Mouse (Mus musculus): Measurements from ENCODE around the gene Gm11037. TPM values are rescaled to one million over a fixed set of nuclear protein-coding genes. Genes with fewer than 3 reads are reported as not detected.
A peak's percentile ranks its signal among the peaks of the same experiment; 100 is the strongest.

Gm11037 gene
- polyA plus RNA-seq, 1 experiment from 2014 or later, result not detected

DNA sequence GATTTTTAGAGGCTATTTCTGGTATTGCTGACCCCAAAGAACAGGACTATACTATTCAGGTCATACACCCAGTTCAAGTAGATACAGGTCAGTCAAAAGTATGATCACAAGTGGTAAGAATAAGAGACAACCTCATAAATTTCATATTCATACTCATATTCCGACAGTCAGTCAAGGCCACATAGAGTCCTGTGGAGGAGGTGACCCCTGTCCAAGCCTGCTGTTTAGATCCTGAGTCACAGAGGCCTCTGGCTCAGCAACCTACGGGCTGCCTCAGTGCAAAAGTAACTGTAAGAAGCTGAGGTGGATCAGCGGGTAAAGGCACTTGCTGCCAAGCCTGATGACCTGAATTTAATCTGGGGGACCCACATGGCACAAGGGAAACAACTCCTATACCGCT is 20.7 kb downstream of the Gm11037 start:
- no peak overlapping the region for H3K9ac ChIP-seq (ENCODE audit: low read depth, low read length)
- no peaks in the 10 kb centered on the region for H3K9me3 ChIP-seq (replicated peaks; ENCODE audit: control insufficient read depth, low read length, poor library complexity, severe bottlenecking)
- no peak overlapping the region for H3K4me3 ChIP-seq (ENCODE audit: low read depth, low read length)
- peaks cover 18% of the 10 kb centered on the region for H3K4me1 ChIP-seq (ENCODE audit: control insufficient read depth, insufficient read depth, low read length)
- no peak for ATAC-seq
- no peak overlapping the region for H3K27ac ChIP-seq (ENCODE audit: low read length)
- no peak overlapping the region for H3K4me2 ChIP-seq (ENCODE audit: low read length)
- WGBS, result 93% methylated on average over 4 of the region's 4 CpGs
- peaks cover 4% of the 10 kb centered on the region; the same call in 1 of the 2 replicates for H3K36me3 ChIP-seq (ENCODE audit: control insufficient read depth, insufficient read depth, low read length)
- no peaks in the 10 kb centered on the region for H3K27me3 ChIP-seq (ENCODE audit: control insufficient read depth, insufficient read depth, low read depth, low read length)

- H3K4me2 ChIP-seq (ENCODE audit: low read length), result no peak overlapping the region
- H3K4me1 ChIP-seq (ENCODE audit: control insufficient read depth, insufficient read depth, low read length), result peaks cover 25% of the 10 kb centered on the region
- WGBS, result 91% methylated on average over 7 of the region's 7 CpGs
- no peak overlapping the region for H3K9ac ChIP-seq (ENCODE audit: low read depth, low read length)
- no peaks in the 10 kb centered on the region for H3K9me3 ChIP-seq (replicated peaks; ENCODE audit: control insufficient read depth, low read length, poor library complexity, severe bottlenecking)
- H3K27ac ChIP-seq (ENCODE audit: low read length), result no peak overlapping the region
- H3K27me3 ChIP-seq (ENCODE audit: control insufficient read depth, insufficient read depth, low read depth, low read length), result no peaks in the 10 kb centered on the region
- H3K4me3 ChIP-seq (ENCODE audit: low read depth, low read length), result no peak overlapping the region
- H3K36me3 ChIP-seq (ENCODE audit: control insufficient read depth, insufficient read depth, low read length), result no peaks in the 10 kb centered on the region; the same call in 1 of the 2 replicates
- no peak for ATAC-seq
Measured at GRCm38 (mm10) chr2:131156987-131157386, 23.7 kb downstream of the Gm11037 start.

GRCm38 (mm10) chr2:131159491-131159910 is 26.2 kb downstream of the Gm11037 start:
- WGBS, result 0% methylated on average over 18 of the region's 18 CpGs
- Histone ChIP-seq H3K4me1 (ENCODE audit: control insufficient read depth, insufficient read depth, low read length) (peaks cover 25% of the 10 kb centered on the region), H3K9me3 (replicated peaks; ENCODE audit: control insufficient read depth, low read length, poor library complexity, severe bottlenecking) (no peaks in the 10 kb centered on the region), H3K27me3 (ENCODE audit: control insufficient read depth, insufficient read depth, low read depth, low read length) (no peaks in the 10 kb centered on the region), H3K4me2 (ENCODE audit: low read length) (peak overlapping the region; percentile 74), H3K27ac (ENCODE audit: low read length) (peak overlapping the region; percentile 94), H3K9ac (ENCODE audit: low read depth, low read length) (peak overlapping the region; percentile 90), H3K36me3 (ENCODE audit: control insufficient read depth, insufficient read depth, low read length) (no peaks in the 10 kb centered on the region), H3K4me3 (ENCODE audit: low read depth, low read length) (peak overlapping the region; percentile 84)
- ATAC-seq, result peak; percentile 70

- peak; percentile 95 for ATAC-seq
- no peaks in the 10 kb centered on the region for H3K27me3 ChIP-seq (ENCODE audit: control insufficient read depth, insufficient read depth, low read depth, low read length)
- H3K4me2 ChIP-seq (ENCODE audit: low read length), result peak within 1 kb of the TSS; percentile 94
- peak within 1 kb of the TSS; percentile 90 for H3K9ac ChIP-seq (ENCODE audit: low read depth, low read length)
- H3K27ac ChIP-seq (ENCODE audit: low read length), result peak within 1 kb of the TSS; percentile 94
- under 1% methylated on average over 52 of the region's 54 CpGs for WGBS
- H3K4me1 ChIP-seq (ENCODE audit: control insufficient read depth, insufficient read depth, low read length), result peaks cover 25% of the 10 kb centered on the region
- H3K9me3 ChIP-seq (replicated peaks; ENCODE audit: control insufficient read depth, low read length, poor library complexity, severe bottlenecking), result no peaks in the 10 kb centered on the region
- no peaks in the 10 kb centered on the region for H3K36me3 ChIP-seq (ENCODE audit: control insufficient read depth, insufficient read depth, low read length)
- H3K4me3 ChIP-seq (ENCODE audit: low read depth, low read length), result peak within 1 kb of the TSS; percentile 84
Measured at GRCm38 (mm10) chr2:131159938-131160581, 26.8 kb downstream of the Gm11037 start, which contains the start of gene 1700037H04Rik. Gene 1700037H04Rik (minus strand): TSS chr2:131160081.

DNA sequence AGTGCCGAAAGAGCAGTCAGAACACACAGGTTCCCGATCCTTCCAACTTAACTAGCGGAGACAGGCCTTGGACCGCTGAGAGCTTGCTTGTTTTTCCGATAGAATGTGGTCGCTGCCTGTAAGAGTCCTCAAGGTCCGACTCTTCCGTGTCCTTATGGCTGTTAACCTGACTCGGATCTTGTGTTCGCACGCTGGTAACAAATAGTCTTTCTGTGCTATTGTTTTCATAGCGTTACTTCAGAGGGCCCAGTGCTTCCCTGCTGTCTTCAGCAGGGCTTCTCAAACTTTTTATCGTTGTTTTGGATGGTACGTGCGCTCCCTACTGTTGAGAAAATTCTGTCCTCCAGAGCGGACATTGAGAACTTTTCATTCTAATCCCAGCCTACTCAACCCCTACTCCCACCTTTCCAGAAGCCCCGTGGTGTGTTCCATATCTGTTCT is 27.4 kb downstream of the Gm11037 start:
- H3K4me3 ChIP-seq (ENCODE audit: low read depth, low read length), result peak overlapping the region; percentile 84
- H3K9me3 ChIP-seq (replicated peaks; ENCODE audit: control insufficient read depth, low read length, poor library complexity, severe bottlenecking), result no peaks in the 10 kb centered on the region
- under 1% methylated on average over 17 of the region's 17 CpGs for WGBS
- peak overlapping the region; percentile 94 for H3K4me2 ChIP-seq (ENCODE audit: low read length)
- H3K36me3 ChIP-seq (ENCODE audit: control insufficient read depth, insufficient read depth, low read length), result no peaks in the 10 kb centered on the region
- H3K27me3 ChIP-seq (ENCODE audit: control insufficient read depth, insufficient read depth, low read depth, low read length), result no peaks in the 10 kb centered on the region
- peaks cover 25% of the 10 kb centered on the region for H3K4me1 ChIP-seq (ENCODE audit: control insufficient read depth, insufficient read depth, low read length)
- H3K27ac ChIP-seq (ENCODE audit: low read length), result peak overlapping the region; percentile 94
- no peak for ATAC-seq
- peak overlapping the region; percentile 79 for H3K9ac ChIP-seq (ENCODE audit: low read depth, low read length)

DNA sequence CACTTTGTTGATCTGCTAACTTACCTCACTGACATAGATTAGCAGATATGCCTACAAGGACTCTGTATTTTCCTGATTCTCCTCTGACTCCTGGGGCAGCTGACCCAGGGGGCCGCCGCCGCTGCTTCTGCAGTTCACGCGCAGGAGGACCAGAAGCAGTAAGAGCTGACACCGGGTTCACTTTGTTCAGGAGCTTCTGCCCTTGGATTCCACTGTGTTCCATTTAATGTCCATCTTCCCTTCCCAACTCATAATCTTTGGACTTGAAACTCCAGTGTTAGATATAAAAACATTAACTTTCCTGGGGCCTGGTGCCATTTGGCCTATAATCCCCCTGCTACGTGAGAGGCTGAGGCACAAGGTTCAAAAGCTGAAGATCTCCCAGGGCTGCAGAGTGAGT is 30.6 kb downstream of the Gm11037 start:
- Histone ChIP-seq H3K9me3 (replicated peaks; ENCODE audit: control insufficient read depth, low read length, poor library complexity, severe bottlenecking) (no peaks in the 10 kb centered on the region), H3K4me2 (ENCODE audit: low read length) (no peak overlapping the region), H3K36me3 (ENCODE audit: control insufficient read depth, insufficient read depth, low read length) (no peaks in the 10 kb centered on the region), H3K9ac (ENCODE audit: low read depth, low read length) (no peak overlapping the region), H3K4me1 (ENCODE audit: control insufficient read depth, insufficient read depth, low read length) (peaks cover 9% of the 10 kb centered on the region), H3K27me3 (ENCODE audit: control insufficient read depth, insufficient read depth, low read depth, low read length) (no peaks in the 10 kb centered on the region), H3K4me3 (ENCODE audit: low read depth, low read length) (no peak overlapping the region), H3K27ac (ENCODE audit: low read length) (no peak overlapping the region)
- 78% methylated on average over 7 of the region's 7 CpGs for WGBS
- no peak for ATAC-seq

DNA sequence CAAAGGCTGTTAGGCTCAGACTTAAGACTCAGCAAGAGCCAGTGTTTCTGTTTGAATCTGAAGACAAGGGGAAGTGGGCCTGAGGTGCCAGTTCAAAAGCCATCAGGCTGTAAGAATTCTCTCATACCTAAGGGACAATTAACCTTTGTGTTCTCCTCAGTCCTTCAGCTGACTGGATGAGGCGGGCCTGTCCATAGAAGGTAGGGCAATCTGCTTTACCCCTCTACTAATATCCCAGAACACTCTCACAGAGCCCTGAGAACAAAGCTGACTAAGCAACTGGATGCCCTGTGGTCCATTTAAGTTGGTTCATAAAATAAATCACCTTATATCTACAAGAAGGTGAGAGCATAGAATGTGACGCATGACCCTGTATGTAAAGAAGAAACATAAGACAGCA is 32.9 kb downstream of the Gm11037 start:
- peaks cover 1% of the 10 kb centered on the region for H3K4me1 ChIP-seq (ENCODE audit: control insufficient read depth, insufficient read depth, low read length)
- H3K27ac ChIP-seq (ENCODE audit: low read length), result no peak overlapping the region
- H3K9ac ChIP-seq (ENCODE audit: low read depth, low read length), result no peak overlapping the region
- H3K36me3 ChIP-seq (ENCODE audit: control insufficient read depth, insufficient read depth, low read length), result peaks cover 3% of the 10 kb centered on the region; the same call in 1 of the 2 replicates
- 88% methylated on average over 2 of the region's 2 CpGs for WGBS
- peaks cover 3% of the 10 kb centered on the region for H3K27me3 ChIP-seq (ENCODE audit: control insufficient read depth, insufficient read depth, low read depth, low read length)
- ATAC-seq, result no peak
- no peaks in the 10 kb centered on the region for H3K9me3 ChIP-seq (replicated peaks; ENCODE audit: control insufficient read depth, low read length, poor library complexity, severe bottlenecking)
- no peak overlapping the region for H3K4me2 ChIP-seq (ENCODE audit: low read length)
- no peak overlapping the region for H3K4me3 ChIP-seq (ENCODE audit: low read depth, low read length)

GRCm38 (mm10) chr2:131167984-131168383 is 34.7 kb downstream of the Gm11037 start:
- 81% methylated on average over 6 of the region's 6 CpGs for WGBS
- H3K4me2 ChIP-seq (ENCODE audit: low read length), result no peak overlapping the region
- peaks cover 19% of the 10 kb centered on the region for H3K27me3 ChIP-seq (ENCODE audit: control insufficient read depth, insufficient read depth, low read depth, low read length)
- no peak overlapping the region for H3K9ac ChIP-seq (ENCODE audit: low read depth, low read length)
- H3K4me3 ChIP-seq (ENCODE audit: low read depth, low read length), result no peak overlapping the region
- no peaks in the 10 kb centered on the region for H3K9me3 ChIP-seq (replicated peaks; ENCODE audit: control insufficient read depth, low read length, poor library complexity, severe bottlenecking)
- no peak overlapping the region for H3K27ac ChIP-seq (ENCODE audit: low read length)
- peaks cover 3% of the 10 kb centered on the region; the same call in 1 of the 2 replicates for H3K36me3 ChIP-seq (ENCODE audit: control insufficient read depth, insufficient read depth, low read length)
- no peaks in the 10 kb centered on the region for H3K4me1 ChIP-seq (ENCODE audit: control insufficient read depth, insufficient read depth, low read length)
- no peak for ATAC-seq

- H3K4me1 ChIP-seq (ENCODE audit: control insufficient read depth, insufficient read depth, low read length), result peaks cover 5% of the 10 kb centered on the region
- WGBS, result 52% methylated on average over 1 of the region's 1 CpGs
- no peak; the same call in 1 of the 2 replicates for ATAC-seq
- peaks cover 3% of the 10 kb centered on the region; the same call in 1 of the 2 replicates for H3K36me3 ChIP-seq (ENCODE audit: control insufficient read depth, insufficient read depth, low read length)
- no peak overlapping the region for H3K9ac ChIP-seq (ENCODE audit: low read depth, low read length)
- no peak overlapping the region for H3K4me3 ChIP-seq (ENCODE audit: low read depth, low read length)
- peaks cover 23% of the 10 kb centered on the region for H3K27me3 ChIP-seq (ENCODE audit: control insufficient read depth, insufficient read depth, low read depth, low read length)
- no peak overlapping the region for H3K27ac ChIP-seq (ENCODE audit: low read length)
- no peaks in the 10 kb centered on the region for H3K9me3 ChIP-seq (replicated peaks; ENCODE audit: control insufficient read depth, low read length, poor library complexity, severe bottlenecking)
- no peak overlapping the region for H3K4me2 ChIP-seq (ENCODE audit: low read length)
Measured at GRCm38 (mm10) chr2:131168914-131169313, 35.6 kb downstream of the Gm11037 start.
